In the genomic region with DNA sequence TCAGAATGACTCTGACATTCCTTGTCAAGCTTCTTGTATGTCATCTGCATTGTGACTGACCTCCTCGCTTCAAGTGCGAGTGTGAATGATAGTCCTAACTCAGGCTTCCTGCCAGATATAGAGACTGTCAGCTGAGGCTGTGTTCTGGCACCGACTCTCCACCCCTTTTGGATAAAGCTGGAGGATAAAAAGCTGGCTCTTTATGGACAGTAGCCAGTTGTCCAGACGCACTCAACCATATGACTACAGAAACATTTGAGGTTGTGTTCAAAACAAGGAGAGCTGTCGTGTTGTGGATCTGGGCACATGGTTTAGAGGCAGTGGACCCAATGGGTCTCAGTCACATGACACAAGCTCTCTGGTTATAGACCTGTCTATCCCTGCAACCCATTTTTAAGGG, we compare ENCODE assay signal across 8 mouse cellular contexts.
A peak's percentile ranks its signal among the peaks of the same experiment; 100 is the strongest.
DNase-seq lines count a peak whose midpoint lies in the region; ATAC-seq and TF ChIP-seq lines count a peak whose summit lies in the region.
"Had no signal": no experiment of that assay in that cellular context is flagged by ENCODE, and none has a peak within 500 bp of the region (broad histone marks: within the 10 kb centered on the region; RNA-seq: fewer than 3 reads in every experiment).

No protein-coding gene starts in this region.

- no peak overlapping the region for H3K4me2 ChIP-seq in neural tube, embryonic 13.5 days
- H3K4me2 ChIP-seq: midbrain, embryonic 12.5 days had no signal

- ATAC-seq in neural tube, embryonic 13.5 days (ENCODE audit: low read depth) = 0 out of 2 replicates have a peak, but pooled peaks have one; percentile 25

- 29% methylated on average over 5 of the region's 5 CpGs for WGBS in heart, embryonic 10.5 days
- WGBS in neural tube, embryonic 13.5 days = 50% methylated on average over 5 of the region's 5 CpGs

- DNase-seq in NIH3T3 (ENCODE audit: low read depth) = peak; percentile 37
- peak; percentile 93 for DNase-seq in brain, embryonic 14.5 days (ENCODE audit: low read depth)
- no peak for DNase-seq in heart, embryonic 10.5 days (ENCODE audit: low spot score)
- peak; percentile 57 for DNase-seq in kidney, postnatal 10 days
- DNase-seq in urinary bladder, postnatal 14 days (ENCODE audit: low spot score) = no peak
- DNase-seq in T-cell, adult 2 months (ENCODE audit: low spot score) = no peak

- no peaks in the 10 kb centered on the region for H3K27me3 ChIP-seq in heart, embryonic 10.5 days (ENCODE audit: insufficient read depth, poor library complexity, severe bottlenecking)
- H3K27me3 ChIP-seq in neural tube, embryonic 13.5 days = no peaks in the 10 kb centered on the region

- no peak overlapping the region for H3K4me3 ChIP-seq in heart, embryonic 10.5 days
- H3K4me3 ChIP-seq in neural tube, embryonic 13.5 days = no peak overlapping the region
- H3K4me3 ChIP-seq: midbrain, embryonic 12.5 days had no signal

- no peak for TF ChIP-seq CTCF in brain, embryonic 14.5 days (IDR thresholded peaks at IDR 0.05; ENCODE audit: borderline replicate concordance, extremely low read depth, insufficient read depth, insufficient read length)

- no peaks in the 10 kb centered on the region for H3K36me3 ChIP-seq in heart, embryonic 10.5 days
- H3K36me3 ChIP-seq in neural tube, embryonic 13.5 days = no peaks in the 10 kb centered on the region
- H3K36me3 ChIP-seq: midbrain, embryonic 12.5 days had no signal

- H3K9me3 ChIP-seq in heart, embryonic 10.5 days = no peaks in the 10 kb centered on the region
- H3K9me3 ChIP-seq in neural tube, embryonic 13.5 days = no peaks in the 10 kb centered on the region
- H3K9me3 ChIP-seq: midbrain, embryonic 12.5 days had no signal

- H3K9ac ChIP-seq in neural tube, embryonic 13.5 days = no peak overlapping the region
- H3K9ac ChIP-seq: midbrain, embryonic 12.5 days had no signal

- peaks cover 76% of the 10 kb centered on the region for H3K4me1 ChIP-seq in heart, embryonic 10.5 days
- H3K4me1 ChIP-seq in neural tube, embryonic 13.5 days (replicated peaks) = peaks cover 55% of the 10 kb centered on the region

- TF ChIP-seq POLR2A in brain, embryonic 14.5 days (IDR thresholded peaks at IDR 0.05; ENCODE audit: borderline replicate concordance, extremely low read depth, insufficient read depth, insufficient read length, poor library complexity, severe bottlenecking) = no peak

- H3K27ac ChIP-seq in heart, embryonic 10.5 days = peak overlapping the region; percentile 73
- peak overlapping the region; percentile 82 for H3K27ac ChIP-seq in neural tube, embryonic 13.5 days (replicated peaks)

Comparison
In these comparisons a context has a peak if more than half of its experiments do, and no peak if none do; other contexts are left out.
1. DNase-seq: peak in NIH3T3 (single experiment), brain, embryonic 14.5 days (single experiment) and kidney, postnatal 10 days (single experiment); none in heart, embryonic 10.5 days (single experiment), urinary bladder, postnatal 14 days (single experiment) and T-cell, adult 2 months (single experiment).